9 mouse cellular contexts compared by ENCODE assay signal in genomic region chr17:46297028-46297363, GRCm38 (mm10). TPM values are rescaled to one million over a fixed set of nuclear protein-coding genes. Genes with fewer than 3 reads are reported as not detected.
A peak's percentile ranks its signal among the peaks of the same experiment; 100 is the strongest.
DNase-seq lines count a peak whose midpoint lies in the region; ATAC-seq and TF ChIP-seq lines count a peak whose summit lies in the region.
"Had no signal": no experiment of that assay in that cellular context is flagged by ENCODE, and none has a peak within 500 bp of the region (broad histone marks: within the 10 kb centered on the region; RNA-seq: fewer than 3 reads in every experiment).

No protein-coding gene starts in this region.

- H3K9ac ChIP-seq in kidney, embryonic 16.5 days (replicated peaks; ENCODE audit: low read length): peak overlapping the region; percentile 68; the same call in 1 of the 2 replicates
- peak overlapping the region; percentile 67; the same call in 1 of the 2 replicates for H3K9ac ChIP-seq in embryonic facial prominence, embryonic 14.5 days (ENCODE audit: low read depth, low read length)
- no peak overlapping the region for H3K9ac ChIP-seq in intestine, postnatal 0 days (ENCODE audit: low read depth, low read length)
- peak overlapping the region; percentile 83 for H3K9ac ChIP-seq in neural tube, embryonic 13.5 days

- peak overlapping the region; percentile 100 for H3K4me2 ChIP-seq in kidney, embryonic 16.5 days (replicated peaks; ENCODE audit: low read depth, low read length)
- peak overlapping the region; percentile 100 for H3K4me2 ChIP-seq in embryonic facial prominence, embryonic 14.5 days (ENCODE audit: low read depth, low read length)
- peak overlapping the region; percentile 99 for H3K4me2 ChIP-seq in intestine, postnatal 0 days (replicated peaks; ENCODE audit: low read depth)
- H3K4me2 ChIP-seq in neural tube, embryonic 13.5 days: peak overlapping the region; percentile 97

- H3K27me3 ChIP-seq in kidney, embryonic 16.5 days (ENCODE audit: insufficient read depth, low read length): peaks cover 52% of the 10 kb centered on the region
- H3K27me3 ChIP-seq in embryonic facial prominence, embryonic 14.5 days (replicated peaks; ENCODE audit: control insufficient read depth, insufficient read depth, low read length): peaks cover 40% of the 10 kb centered on the region
- H3K27me3 ChIP-seq in intestine, postnatal 0 days (replicated peaks; ENCODE audit: control insufficient read depth, insufficient read depth, low read length): peaks cover 41% of the 10 kb centered on the region
- H3K27me3 ChIP-seq in neural tube, embryonic 13.5 days: peaks cover 71% of the 10 kb centered on the region

- H3K9me3 ChIP-seq in kidney, embryonic 16.5 days (ENCODE audit: low read length): no peaks in the 10 kb centered on the region
- H3K9me3 ChIP-seq in embryonic facial prominence, embryonic 14.5 days (ENCODE audit: control insufficient read depth, low read length): no peaks in the 10 kb centered on the region
- H3K9me3 ChIP-seq in intestine, postnatal 0 days (ENCODE audit: control insufficient read depth): no peaks in the 10 kb centered on the region
- no peaks in the 10 kb centered on the region for H3K9me3 ChIP-seq in neural tube, embryonic 13.5 days

- no peak for DNase-seq in kidney, adult 18-20 months
- no peak for DNase-seq in embryonic facial prominence, embryonic 14.5 days (ENCODE audit: low spot score)
- no peak for DNase-seq in cerebellum, adult 11 months
- no peak for DNase-seq in cerebellum, adult 11-12 months
- no peak for DNase-seq in cerebellum, postnatal 36 days

- TF ChIP-seq CTCF in intestine, postnatal 0 days (IDR thresholded peaks at IDR 0.05; ENCODE audit: low read depth): no peak

- H3K4me1 ChIP-seq in kidney, embryonic 16.5 days (ENCODE audit: insufficient read depth, low read length): peaks cover 11% of the 10 kb centered on the region
- H3K4me1 ChIP-seq in embryonic facial prominence, embryonic 14.5 days (ENCODE audit: control insufficient read depth, insufficient read depth, low read length): 0 out of 2 replicates have a peak, but pooled peaks cover 2% of the 10 kb centered on the region
- peaks cover 3% of the 10 kb centered on the region; the same call in 1 of the 2 replicates for H3K4me1 ChIP-seq in intestine, postnatal 0 days (replicated peaks; ENCODE audit: control insufficient read depth, insufficient read depth, low read length)
- H3K4me1 ChIP-seq in neural tube, embryonic 13.5 days (replicated peaks): peaks cover 19% of the 10 kb centered on the region

- no peak for ATAC-seq in kidney, embryonic 16.5 days (ENCODE audit: low FRiP score, low TSS enrichment)
- ATAC-seq in embryonic facial prominence, embryonic 14.5 days (ENCODE audit: low read depth): no peak
- ATAC-seq in intestine, postnatal 0 days: no peak
- no peak; the same call in none of the 2 replicates for ATAC-seq in neural tube, embryonic 13.5 days (ENCODE audit: low read depth)
- ATAC-seq: Patski had no signal

- H3K36me3 ChIP-seq in kidney, embryonic 16.5 days (ENCODE audit: insufficient read depth, low read length): no peaks in the 10 kb centered on the region
- H3K36me3 ChIP-seq in embryonic facial prominence, embryonic 14.5 days (ENCODE audit: control insufficient read depth, insufficient read depth, low read length): no peaks in the 10 kb centered on the region
- no peaks in the 10 kb centered on the region for H3K36me3 ChIP-seq in intestine, postnatal 0 days (ENCODE audit: control insufficient read depth, insufficient read depth)
- peaks cover 4% of the 10 kb centered on the region; the same call in 1 of the 2 replicates for H3K36me3 ChIP-seq in neural tube, embryonic 13.5 days

- 9% methylated on average over 6 of the region's 6 CpGs for WGBS in kidney, embryonic 16.5 days
- 11% methylated on average over 6 of the region's 6 CpGs for WGBS in embryonic facial prominence, embryonic 14.5 days
- 16% methylated on average over 6 of the region's 6 CpGs for WGBS in intestine, postnatal 0 days
- WGBS in neural tube, embryonic 13.5 days: 11% methylated on average over 6 of the region's 6 CpGs

- H3K4me3 ChIP-seq in kidney, embryonic 16.5 days (ENCODE audit: low read length): peak overlapping the region; percentile 62
- peak overlapping the region; percentile 63 for H3K4me3 ChIP-seq in embryonic facial prominence, embryonic 14.5 days (ENCODE audit: low read depth, low read length)
- H3K4me3 ChIP-seq in intestine, postnatal 0 days (ENCODE audit: low read depth, low read length): peak overlapping the region; percentile 59
- peak overlapping the region; percentile 70 for H3K4me3 ChIP-seq in neural tube, embryonic 13.5 days

- no peak overlapping the region for H3K27ac ChIP-seq in kidney, embryonic 16.5 days (ENCODE audit: low read length)
- no peak overlapping the region for H3K27ac ChIP-seq in embryonic facial prominence, embryonic 14.5 days (replicated peaks; ENCODE audit: low read depth, low read length)
- no peak overlapping the region for H3K27ac ChIP-seq in intestine, postnatal 0 days (ENCODE audit: low read depth, low read length)
- peak overlapping the region; percentile 81 for H3K27ac ChIP-seq in neural tube, embryonic 13.5 days (replicated peaks)

RNA-seq across cellular contexts. Expression of gene Dlk2, which starts 0.2 kb away (rescaled TPM):
- 0.37 and 0.64 TPM in 2 replicates for polyA plus RNA-seq in kidney, embryonic 16.5 days (2015; fragmentation: Nextera tagmentation; extraction: Ambion mirVana)
- 7.5 and 7.6 TPM in 2 replicates for polyA plus RNA-seq in embryonic facial prominence, embryonic 14.5 days (2014; fragmentation: Nextera tagmentation; extraction: Ambion mirVana)
- polyA plus RNA-seq in intestine, postnatal 0 days (2015; fragmentation: Nextera tagmentation; extraction: Ambion mirVana): 0.33 and 0.42 TPM in 2 replicates
- 9.0 and 9.6 TPM in 2 replicates for polyA plus RNA-seq in neural tube, embryonic 13.5 days (2015; fragmentation: Nextera tagmentation; extraction: Ambion mirVana)

RNA-seq across cellular contexts. Expression of gene Tjap1, which starts 14.2 kb away (rescaled TPM):
- polyA plus RNA-seq in kidney, embryonic 16.5 days (2015; fragmentation: Nextera tagmentation; extraction: Ambion mirVana): 45.7 and 49.8 TPM in 2 replicates
- 54.5 and 57.3 TPM in 2 replicates for polyA plus RNA-seq in embryonic facial prominence, embryonic 14.5 days (2014; fragmentation: Nextera tagmentation; extraction: Ambion mirVana)
- polyA plus RNA-seq in intestine, postnatal 0 days (2015; fragmentation: Nextera tagmentation; extraction: Ambion mirVana): 29.3 and 34.6 TPM in 2 replicates
- 35.7 and 36.7 TPM in 2 replicates for polyA plus RNA-seq in neural tube, embryonic 13.5 days (2015; fragmentation: Nextera tagmentation; extraction: Ambion mirVana)

RNA-seq across cellular contexts. Expression of gene Abcc10, which starts 31.2 kb away (rescaled TPM):
- polyA plus RNA-seq in kidney, embryonic 16.5 days (2015; fragmentation: Nextera tagmentation; extraction: Ambion mirVana): 6.9 and 7.3 TPM in 2 replicates
- 5.5 and 6.6 TPM in 2 replicates for polyA plus RNA-seq in embryonic facial prominence, embryonic 14.5 days (2014; fragmentation: Nextera tagmentation; extraction: Ambion mirVana)
- 5.4 and 6.2 TPM in 2 replicates for polyA plus RNA-seq in intestine, postnatal 0 days (2015; fragmentation: Nextera tagmentation; extraction: Ambion mirVana)
- 8.1 and 9.2 TPM in 2 replicates for polyA plus RNA-seq in neural tube, embryonic 13.5 days (2015; fragmentation: Nextera tagmentation; extraction: Ambion mirVana)

RNA-seq across cellular contexts. Expression of gene Lrrc73, which starts 43.7 kb away (rescaled TPM):
- polyA plus RNA-seq in kidney, embryonic 16.5 days (2015; fragmentation: Nextera tagmentation; extraction: Ambion mirVana): 0.64 and 0.67 TPM in 2 replicates
- polyA plus RNA-seq in embryonic facial prominence, embryonic 14.5 days (2014; fragmentation: Nextera tagmentation; extraction: Ambion mirVana): 2.2 TPM in 2 replicates
- 0.42 and 0.44 TPM in 2 replicates for polyA plus RNA-seq in intestine, postnatal 0 days (2015; fragmentation: Nextera tagmentation; extraction: Ambion mirVana)
- polyA plus RNA-seq in neural tube, embryonic 13.5 days (2015; fragmentation: Nextera tagmentation; extraction: Ambion mirVana): 5.2 and 5.8 TPM in 2 replicates

RNA-seq across cellular contexts. Expression of gene Yipf3, which starts 49.1 kb away (rescaled TPM):
- 132 and 139 TPM in 2 replicates for polyA plus RNA-seq in kidney, embryonic 16.5 days (2015; fragmentation: Nextera tagmentation; extraction: Ambion mirVana)
- 135 and 137 TPM in 2 replicates for polyA plus RNA-seq in embryonic facial prominence, embryonic 14.5 days (2014; fragmentation: Nextera tagmentation; extraction: Ambion mirVana)
- polyA plus RNA-seq in intestine, postnatal 0 days (2015; fragmentation: Nextera tagmentation; extraction: Ambion mirVana): 111 and 119 TPM in 2 replicates
- polyA plus RNA-seq in neural tube, embryonic 13.5 days (2015; fragmentation: Nextera tagmentation; extraction: Ambion mirVana): 81.9 and 83.1 TPM in 2 replicates
